ENCODE assay signal across 24 mouse cellular contexts in genomic region chr11:41690682-41691081, GRCm38 (mm10).
"Had no signal": no experiment of that assay in that cellular context is flagged by ENCODE, and none has a peak within 500 bp of the region (broad histone marks: within the 10 kb centered on the region; RNA-seq: fewer than 3 reads in every experiment).

No protein-coding gene starts in this region.

- H3K27ac ChIP-seq: heart, adult 2 months; heart, embryonic 13.5 days; heart, embryonic 15.5 days; hindbrain, embryonic 15.5 days; kidney, embryonic 15.5 days; kidney, postnatal 0 days; limb, embryonic 13.5 days; limb, embryonic 15.5 days; liver, embryonic 12.5 days had no signal

- H3K4me1 ChIP-seq: heart, embryonic 13.5 days; heart, embryonic 15.5 days; hindbrain, embryonic 15.5 days; kidney, embryonic 15.5 days; limb, embryonic 13.5 days; limb, embryonic 15.5 days; liver, embryonic 12.5 days had no signal

- H3K4me2 ChIP-seq: heart, embryonic 11.5 days; heart, embryonic 13.5 days; heart, embryonic 15.5 days; hindbrain, embryonic 15.5 days; kidney, embryonic 15.5 days; limb, embryonic 13.5 days; limb, embryonic 15.5 days; liver, embryonic 12.5 days had no signal

- H3K4me3 ChIP-seq: heart, adult 2 months; heart, embryonic 13.5 days; heart, embryonic 15.5 days; hindbrain, embryonic 15.5 days; kidney, embryonic 15.5 days; limb, embryonic 13.5 days; limb, embryonic 15.5 days; liver, embryonic 12.5 days had no signal

- DNase-seq: gastrocnemius, postnatal 14 days; gastrocnemius, postnatal 36 days; heart, adult 11 months; heart, adult 2 months; heart, postnatal 14 days; heart, postnatal 36 days; kidney, adult 11 months; kidney, adult 2 months; kidney, adult 9 months; kidney, postnatal 14 days; kidney, postnatal 36 days; layer of hippocampus, adult 9-11 months; layer of hippocampus, postnatal 36 days; left cerebral cortex, postnatal 4 days had no signal

- H3K9me3 ChIP-seq: heart, embryonic 13.5 days; heart, embryonic 15.5 days; hindbrain, embryonic 15.5 days; kidney, embryonic 15.5 days; limb, embryonic 13.5 days; limb, embryonic 15.5 days; liver, embryonic 12.5 days had no signal

- ATAC-seq: intestine, embryonic 16.5 days; liver, embryonic 12.5 days had no signal

- H3K27me3 ChIP-seq: heart, embryonic 13.5 days; heart, embryonic 15.5 days; hindbrain, embryonic 15.5 days; kidney, embryonic 15.5 days; limb, embryonic 13.5 days; limb, embryonic 15.5 days; liver, embryonic 12.5 days had no signal

- H3K36me3 ChIP-seq: heart, embryonic 13.5 days; heart, embryonic 15.5 days; hindbrain, embryonic 15.5 days; kidney, embryonic 15.5 days; limb, embryonic 13.5 days; limb, embryonic 15.5 days; liver, embryonic 12.5 days had no signal

- H3K9ac ChIP-seq: heart, embryonic 13.5 days; heart, embryonic 15.5 days; hindbrain, embryonic 15.5 days; kidney, embryonic 15.5 days; limb, embryonic 13.5 days; limb, embryonic 15.5 days; liver, embryonic 12.5 days had no signal
